Mouse (Mus musculus) limb, embryonic 14.5 days (tissue): Measurements from ENCODE around the gene Ppl. TPM values are rescaled to one million over a fixed set of nuclear protein-coding genes. Genes with fewer than 3 reads are reported as not detected.

Experiments used
- ATAC-seq: fragments of 200-750 bp; cut with Nextera tagmentation; 2 replicates; pipeline ENCODE4 v1.8.0; 2017; ENCODE audit warnings: low read depth, moderate number of reproducible peaks, moderate TSS enrichment; ENCODE audit not compliant: low FRiP score
- DNase-seq: peaks from one replicate; pipeline ENCODE4 v3.0.0-alpha.2; 2015; ENCODE audit warnings: low spot score
- H3K27ac ChIP-seq: fragments of 300-500 bp; sonication (generic); replicated peaks from 2 replicates; pipeline ENCODE4 v1.5.1; 2014; ENCODE audit warnings: low read depth, mild to moderate bottlenecking, low read length, moderate library complexity, mixed read lengths
- H3K27me3 ChIP-seq: fragments of 300-500 bp; sonication (generic); 2 replicates; pipeline ENCODE4 v1.6.1; 2014; ENCODE audit warnings: low read length, mixed read lengths; ENCODE audit not compliant: control insufficient read depth, insufficient read depth
- H3K36me3 ChIP-seq: fragments of 300-500 bp; sonication (generic); 2 replicates; pipeline ENCODE4 v1.6.1; 2014; ENCODE audit warnings: mild to moderate bottlenecking, low read length, moderate library complexity, mixed read lengths; ENCODE audit not compliant: control insufficient read depth, insufficient read depth
- H3K4me1 ChIP-seq: fragments of 300-500 bp; sonication (generic); 2 replicates; pipeline ENCODE4 v1.6.1; 2014; ENCODE audit warnings: antibody characterized with exemption, low read length, mixed read lengths; ENCODE audit not compliant: control insufficient read depth, insufficient read depth
- H3K4me2 ChIP-seq: fragments of 300-500 bp; sonication (generic); replicated peaks from 2 replicates; pipeline ENCODE4 v1.6.1; 2014; ENCODE audit warnings: low read depth, mild to moderate bottlenecking, low read length, moderate library complexity; ENCODE audit not compliant: severe bottlenecking
- H3K4me3 ChIP-seq: fragments of 300-500 bp; sonication (generic); replicated peaks from 2 replicates; pipeline ENCODE4 v1.5.1; 2014; ENCODE audit warnings: low read length
- H3K9ac ChIP-seq: fragments of 300-500 bp; sonication (generic); 2 replicates; pipeline ENCODE4 v1.6.1; 2014; ENCODE audit warnings: mild to moderate bottlenecking, low read depth, low read length, moderate library complexity; ENCODE audit not compliant: severe bottlenecking
- H3K9me3 ChIP-seq: fragments of 300-500 bp; sonication (generic); 2 replicates; pipeline ENCODE4 v1.6.1; 2016; ENCODE audit warnings: low read length; ENCODE audit not compliant: control insufficient read depth
- POLR2A ChIP-seq: fragments of 200-500 bp; IDR thresholded peaks from 2 replicates; pipeline ENCODE4 v1.8.0; 2012; ENCODE audit warnings: inconsistent platforms, mild to moderate bottlenecking, moderate library complexity, borderline replicate concordance; ENCODE audit not compliant: insufficient read depth, insufficient read length; ENCODE audit errors: extremely low read depth
- WGBS: fragments of 180-500 bp; shearing (Covaris S2); extraction: QIAGEN DNeasy Blood & Tissue Kit; methylation state at CpG from one replicate; pipeline ENCODE4 v1.1.7; 2014; 5-methylcytosine and 5-hydroxymethylcytosine counted together
- polyA plus RNA-seq, 2 experiments: library from polyadenylated mRNA; depleted of rRNA in 1 of 2; stranded (reverse) in 1 of 2; unstranded in 1 of 2; fragments of >200 nt; fragmentation: Nextera tagmentation in 1 of 2; extraction: Ambion mirVana in 1 of 2; gene quantifications; 2 replicates each; pipeline versions ENCODE4 v1.2.1 to v1.2.3; 2012 to 2014

The Ppl gene
- polyA plus RNA-seq, 2 experiments = 15.6 to 33.7 TPM

GRCm38 (mm10) chr16:5049182-5049773 is 82.9 kb downstream of the Ppl start:
- Histone ChIP-seq H3K4me2 (peak overlapping the region; percentile 76), H3K27me3 (no peaks in the 10 kb centered on the region), H3K27ac (peak overlapping the region; percentile 79), H3K9ac (peak overlapping the region; percentile 86), H3K4me1 (peaks cover 17% of the 10 kb centered on the region), H3K4me3 (peak overlapping the region; percentile 99), H3K9me3 (no peaks in the 10 kb centered on the region), H3K36me3 (peaks cover 43% of the 10 kb centered on the region)
- peak; percentile 13 for DNase-seq
- peak; percentile 48 for ATAC-seq
- peak; percentile 82; the same call in 1 of the 2 replicates for TF ChIP-seq POLR2A
- WGBS = 0% methylated on average over 32 of the region's 38 CpGs

GRCm38 (mm10) chr16:5045322-5045721 is 86.9 kb downstream of the Ppl start:
- DNase-seq (no peak), ATAC-seq (no peak)
- H3K4me1 ChIP-seq = peaks cover 10% of the 10 kb centered on the region
- no peak for TF ChIP-seq POLR2A
- no peak overlapping the region for H3K4me3 ChIP-seq
- H3K4me2 ChIP-seq = no peak overlapping the region
- H3K9ac ChIP-seq = no peak overlapping the region
- peaks cover 71% of the 10 kb centered on the region for H3K36me3 ChIP-seq
- 93% methylated on average over 3 of the region's 3 CpGs for WGBS
- H3K9me3 ChIP-seq = no peaks in the 10 kb centered on the region
- H3K27ac ChIP-seq = no peak overlapping the region
- no peaks in the 10 kb centered on the region for H3K27me3 ChIP-seq

- Histone ChIP-seq H3K9ac (no peak overlapping the region), H3K4me1 (no peaks in the 10 kb centered on the region), H3K4me3 (no peak overlapping the region), H3K9me3 (no peaks in the 10 kb centered on the region), H3K4me2 (no peak overlapping the region), H3K27me3 (no peaks in the 10 kb centered on the region), H3K36me3 (peaks cover 98% of the 10 kb centered on the region), H3K27ac (no peak overlapping the region)
- TF ChIP-seq POLR2A = no peak
- WGBS = 86% methylated on average over 5 of the region's 5 CpGs
- ATAC-seq = no peak
- DNase-seq = no peak
Measured at GRCm38 (mm10) chr16:5036649-5037234, 95.5 kb downstream of the Ppl start.

Other genes with a start within 250 kb of the Ppl start
- gene Mgrn1, start 246.2 kb downstream of the Ppl start, polyA plus RNA-seq (2012; rRNA removed) = 101 and 132 TPM in 2 replicates
- 87.7 and 92.7 TPM in 2 replicates for gene Mgrn1, start 246.2 kb downstream of the Ppl start, polyA plus RNA-seq (2014; fragmentation: Nextera tagmentation; extraction: Ambion mirVana)
- gene Nudt16l1, start 193.7 kb downstream of the Ppl start, polyA plus RNA-seq (2012; rRNA removed) = 127 and 140 TPM in 2 replicates
- gene Nudt16l1, start 193.7 kb downstream of the Ppl start, polyA plus RNA-seq (2014; fragmentation: Nextera tagmentation; extraction: Ambion mirVana) = 172 and 178 TPM in 2 replicates
- gene Anks3, start 168.2 kb downstream of the Ppl start, polyA plus RNA-seq (2012; rRNA removed) = 106 and 108 TPM in 2 replicates
- gene Anks3, start 168.2 kb downstream of the Ppl start, polyA plus RNA-seq (2014; fragmentation: Nextera tagmentation; extraction: Ambion mirVana) = 59.3 and 67.9 TPM in 2 replicates
- 0.04 and 0.05 TPM in 2 replicates for gene Sept12, start 134.6 kb downstream of the Ppl start, polyA plus RNA-seq (2012; rRNA removed)
- not detected in 2 replicates for gene Sept12, start 134.6 kb downstream of the Ppl start, polyA plus RNA-seq (2014; fragmentation: Nextera tagmentation; extraction: Ambion mirVana)
- gene Smim22, start 125.1 kb downstream of the Ppl start, polyA plus RNA-seq (2012; rRNA removed) = 2.9 and 3.5 TPM in 2 replicates
- 4.2 and 4.5 TPM in 2 replicates for gene Smim22, start 125.1 kb downstream of the Ppl start, polyA plus RNA-seq (2014; fragmentation: Nextera tagmentation; extraction: Ambion mirVana)
- 64.5 and 81.5 TPM in 2 replicates for gene Rogdi, start 118.9 kb downstream of the Ppl start, polyA plus RNA-seq (2012; rRNA removed)
- gene Rogdi, start 118.9 kb downstream of the Ppl start, polyA plus RNA-seq (2014; fragmentation: Nextera tagmentation; extraction: Ambion mirVana) = 50.1 and 56.7 TPM in 2 replicates
- gene Glyr1, start 82.6 kb downstream of the Ppl start, polyA plus RNA-seq (2012; rRNA removed) = 121 and 127 TPM in 2 replicates
- 87.9 and 102 TPM in 2 replicates for gene Glyr1, start 82.6 kb downstream of the Ppl start, polyA plus RNA-seq (2014; fragmentation: Nextera tagmentation; extraction: Ambion mirVana)
- 37.9 and 46.9 TPM in 2 replicates for gene Ubn1, start 82.4 kb downstream of the Ppl start, polyA plus RNA-seq (2012; rRNA removed)
- gene Ubn1, start 82.4 kb downstream of the Ppl start, polyA plus RNA-seq (2014; fragmentation: Nextera tagmentation; extraction: Ambion mirVana) = 25.7 and 29.0 TPM in 2 replicates
- 0.45 and 0.61 TPM in 2 replicates for gene Sec14l5, start 14.7 kb upstream of the Ppl start, polyA plus RNA-seq (2012; rRNA removed)
- gene Sec14l5, start 14.7 kb upstream of the Ppl start, polyA plus RNA-seq (2014; fragmentation: Nextera tagmentation; extraction: Ambion mirVana) = 0.10 and 0.12 TPM in 2 replicates
- 16.3 and 23.2 TPM in 2 replicates for gene Nagpa, start 71.6 kb upstream of the Ppl start, polyA plus RNA-seq (2012; rRNA removed)
- gene Nagpa, start 71.6 kb upstream of the Ppl start, polyA plus RNA-seq (2014; fragmentation: Nextera tagmentation; extraction: Ambion mirVana) = 17.0 and 17.2 TPM in 2 replicates
- gene AU021092, start 89.9 kb upstream of the Ppl start, polyA plus RNA-seq (2012; rRNA removed) = 2.9 and 3.0 TPM in 2 replicates
- 2.5 and 2.9 TPM in 2 replicates for gene AU021092, start 89.9 kb upstream of the Ppl start, polyA plus RNA-seq (2014; fragmentation: Nextera tagmentation; extraction: Ambion mirVana)
- gene Alg1, start 101.2 kb upstream of the Ppl start, polyA plus RNA-seq (2012; rRNA removed) = 59.0 and 66.7 TPM in 2 replicates
- 34.8 and 36.0 TPM in 2 replicates for gene Alg1, start 101.2 kb upstream of the Ppl start, polyA plus RNA-seq (2014; fragmentation: Nextera tagmentation; extraction: Ambion mirVana)
- gene Eef2kmt, start 123.6 kb upstream of the Ppl start, polyA plus RNA-seq (2012; rRNA removed) = 36.1 and 42.7 TPM in 2 replicates
- gene Eef2kmt, start 123.6 kb upstream of the Ppl start, polyA plus RNA-seq (2014; fragmentation: Nextera tagmentation; extraction: Ambion mirVana) = 26.7 and 28.3 TPM in 2 replicates